Mouse (Mus musculus) brain, embryonic 14.5 days (tissue): ENCODE measurements around the gene Pno1.

Source experiments
- CTCF ChIP-seq: fragments of 200-500 bp; IDR thresholded peaks from 2 replicates; pipeline ENCODE4 v1.5.1; 2012; ENCODE audit warnings: inconsistent platforms, mild to moderate bottlenecking, moderate library complexity, borderline replicate concordance; ENCODE audit not compliant: insufficient read depth, insufficient read length; ENCODE audit errors: extremely low read depth
- POLR2A ChIP-seq: fragments of 200-500 bp; IDR thresholded peaks from 2 replicates; pipeline ENCODE4 v1.6.1; 2012; ENCODE audit warnings: mild to moderate bottlenecking, inconsistent platforms, borderline replicate concordance; ENCODE audit not compliant: poor library complexity, insufficient read depth, insufficient read length, severe bottlenecking; ENCODE audit errors: extremely low read depth

GRCm38 (mm10) chr11:17188786-17189185 is 22.6 kb downstream of the Pno1 start:
- TF ChIP-seq POLR2A (no peak), CTCF (no peak)
